Mouse (Mus musculus): ENCODE measurements at regions not wholly inside any gene's neighbourhood (a gene's known extent, or its start where the extent isn't known, plus 50 kb on each side); places are given as distances from the start of the nearest gene placed in this dataset.

- TF ChIP-seq CTCF (IDR thresholded peaks at IDR 0.05; ENCODE audit: extremely low read depth, insufficient read depth, insufficient read length, insufficient replicate concordance) (no peak), POLR2A (IDR thresholded peaks at IDR 0.05; ENCODE audit: low read depth, low read length) (no peak)
These were observed 406.3 kb downstream of the Trib2 start for GRCm38 (mm10) chr12:15410419-15410818.
